Mouse (Mus musculus): Measurements from ENCODE around the gene Stat5b. TPM values are rescaled to one million over a fixed set of nuclear protein-coding genes. Genes with fewer than 3 reads are reported as not detected.

Stat5b gene
- polyA plus RNA-seq, 1 experiment, result 23.2 TPM

DNA sequence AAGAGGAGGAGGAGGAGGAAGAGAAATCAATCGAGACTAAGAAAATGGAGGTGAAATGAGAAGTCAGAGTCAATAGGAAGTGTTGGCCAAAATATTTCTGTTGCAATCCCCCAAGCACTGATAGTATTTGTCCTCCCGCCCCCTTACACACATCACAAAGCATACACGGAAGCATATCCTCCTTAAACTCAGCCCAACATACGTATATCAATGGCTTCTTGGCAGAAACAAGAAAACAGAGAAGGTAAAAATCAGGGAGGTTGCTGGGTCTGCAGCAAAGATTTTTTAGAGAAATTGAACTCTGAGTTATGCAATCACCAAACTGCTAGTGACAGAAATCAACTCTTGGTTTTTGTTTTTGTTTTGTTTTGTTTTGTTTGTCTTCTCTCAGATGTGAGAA, 2.4 kb downstream of the Stat5b start:
- WGBS, result 64% methylated on average over 4 of the region's 4 CpGs
- no peak for DNase-seq
- H3K4me3 ChIP-seq (ENCODE audit: insufficient read depth, low read depth, low read length), result no peak overlapping the region
- no peak overlapping the region for H3K27ac ChIP-seq (ENCODE audit: insufficient read depth, low read depth, low read length)
- H3K27me3 ChIP-seq (replicated peaks; ENCODE audit: control insufficient read depth, insufficient read depth, low read length), result no peaks in the 10 kb centered on the region
- TF ChIP-seq CTCF (conservative IDR thresholded peaks at IDR 0.05; ENCODE audit: insufficient read depth, insufficient read length, low read depth, low read length) (no peak), POLR2A (IDR thresholded peaks at IDR 0.05; ENCODE audit: low read depth, low read length) (no peak)
- H3K36me3 ChIP-seq (ENCODE audit: control insufficient read depth, insufficient read depth, low read length), result no peaks in the 10 kb centered on the region
- peaks cover 14% of the 10 kb centered on the region; the same call in 1 of the 2 replicates for H3K4me1 ChIP-seq (ENCODE audit: control insufficient read depth, insufficient read depth, low read length)

GRCm38 (mm10) chr11:100847572-100847971, 3.0 kb downstream of the Stat5b start:
- TF ChIP-seq POLR2A (IDR thresholded peaks at IDR 0.05; ENCODE audit: low read depth, low read length) (no peak), CTCF (conservative IDR thresholded peaks at IDR 0.05; ENCODE audit: insufficient read depth, insufficient read length, low read depth, low read length) (no peak)
- Histone ChIP-seq H3K36me3 (ENCODE audit: control insufficient read depth, insufficient read depth, low read length) (no peaks in the 10 kb centered on the region), H3K4me1 (ENCODE audit: control insufficient read depth, insufficient read depth, low read length) (peaks cover 14% of the 10 kb centered on the region; the same call in 1 of the 2 replicates), H3K27ac (ENCODE audit: insufficient read depth, low read depth, low read length) (no peak overlapping the region), H3K27me3 (replicated peaks; ENCODE audit: control insufficient read depth, insufficient read depth, low read length) (no peaks in the 10 kb centered on the region), H3K4me3 (ENCODE audit: insufficient read depth, low read depth, low read length) (no peak overlapping the region)
- no peak for DNase-seq
- 93% methylated on average over 4 of the region's 4 CpGs for WGBS

DNA sequence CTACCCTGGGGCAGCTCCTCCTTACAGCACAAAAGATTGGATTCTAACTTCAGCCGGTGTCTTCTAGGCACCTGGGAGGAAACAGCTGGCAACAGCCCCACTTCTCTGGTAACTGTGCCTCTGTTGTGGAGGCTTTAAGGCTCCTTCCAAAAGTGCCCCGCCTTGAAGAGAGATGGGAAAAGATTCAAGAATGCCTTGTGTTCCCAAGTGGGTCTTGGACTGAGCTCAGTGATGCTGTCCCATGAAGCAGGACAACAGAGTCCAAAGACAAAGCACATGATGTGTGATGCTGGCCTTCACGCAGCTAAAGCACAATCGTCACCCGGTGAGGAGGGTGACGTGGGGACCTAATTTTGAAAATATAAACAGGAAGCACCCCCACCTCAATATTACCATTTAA, 4.7 kb downstream of the Stat5b start:
- peaks cover 10% of the 10 kb centered on the region; the same call in 1 of the 2 replicates for H3K4me1 ChIP-seq (ENCODE audit: control insufficient read depth, insufficient read depth, low read length)
- TF ChIP-seq CTCF (conservative IDR thresholded peaks at IDR 0.05; ENCODE audit: insufficient read depth, insufficient read length, low read depth, low read length) (no peak), POLR2A (IDR thresholded peaks at IDR 0.05; ENCODE audit: low read depth, low read length) (no peak)
- 73% methylated on average over 6 of the region's 6 CpGs for WGBS
- H3K36me3 ChIP-seq (ENCODE audit: control insufficient read depth, insufficient read depth, low read length), result no peaks in the 10 kb centered on the region
- no peaks in the 10 kb centered on the region for H3K27me3 ChIP-seq (replicated peaks; ENCODE audit: control insufficient read depth, insufficient read depth, low read length)
- no peak for DNase-seq
- no peak overlapping the region for H3K27ac ChIP-seq (ENCODE audit: insufficient read depth, low read depth, low read length)
- H3K4me3 ChIP-seq (ENCODE audit: insufficient read depth, low read depth, low read length), result no peak overlapping the region

DNA sequence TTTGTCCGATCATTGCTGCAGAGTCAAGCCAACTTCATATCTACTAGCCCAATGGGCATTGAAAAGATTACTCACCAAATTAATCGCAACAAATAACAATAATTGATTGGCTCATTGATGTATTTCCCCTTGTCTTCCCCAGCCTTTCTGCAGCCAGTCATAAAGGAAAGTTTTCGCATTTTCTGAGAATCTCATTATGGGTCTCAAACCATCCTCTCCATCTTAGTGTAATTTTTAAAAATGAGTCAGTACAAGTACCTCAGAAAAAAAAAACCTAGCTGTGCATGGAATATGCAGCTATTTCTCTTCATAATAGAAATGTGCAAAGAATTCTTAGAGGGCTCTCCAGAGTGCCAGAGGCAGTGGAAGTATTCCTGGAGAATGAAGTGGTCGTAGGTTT, 6.4 kb downstream of the Stat5b start:
- 85% methylated on average over 4 of the region's 4 CpGs for WGBS
- TF ChIP-seq CTCF (conservative IDR thresholded peaks at IDR 0.05; ENCODE audit: insufficient read depth, insufficient read length, low read depth, low read length) (no peak), POLR2A (IDR thresholded peaks at IDR 0.05; ENCODE audit: low read depth, low read length) (no peak)
- Histone ChIP-seq H3K4me3 (ENCODE audit: insufficient read depth, low read depth, low read length) (no peak overlapping the region), H3K27ac (ENCODE audit: insufficient read depth, low read depth, low read length) (no peak overlapping the region), H3K4me1 (ENCODE audit: control insufficient read depth, insufficient read depth, low read length) (peaks cover 9% of the 10 kb centered on the region; the same call in 1 of the 2 replicates), H3K27me3 (replicated peaks; ENCODE audit: control insufficient read depth, insufficient read depth, low read length) (no peaks in the 10 kb centered on the region), H3K36me3 (ENCODE audit: control insufficient read depth, insufficient read depth, low read length) (no peaks in the 10 kb centered on the region)
- DNase-seq, result no peak

GRCm38 (mm10) chr11:100843070-100843669, 7.4 kb downstream of the Stat5b start:
- TF ChIP-seq CTCF (conservative IDR thresholded peaks at IDR 0.05; ENCODE audit: insufficient read depth, insufficient read length, low read depth, low read length) (no peak), POLR2A (IDR thresholded peaks at IDR 0.05; ENCODE audit: low read depth, low read length) (no peak)
- Histone ChIP-seq H3K36me3 (ENCODE audit: control insufficient read depth, insufficient read depth, low read length) (no peaks in the 10 kb centered on the region), H3K4me3 (ENCODE audit: insufficient read depth, low read depth, low read length) (no peak overlapping the region), H3K27ac (ENCODE audit: insufficient read depth, low read depth, low read length) (no peak overlapping the region), H3K27me3 (replicated peaks; ENCODE audit: control insufficient read depth, insufficient read depth, low read length) (no peaks in the 10 kb centered on the region), H3K4me1 (ENCODE audit: control insufficient read depth, insufficient read depth, low read length) (peaks cover 6% of the 10 kb centered on the region; the same call in 1 of the 2 replicates)
- WGBS, result 95% methylated on average over 8 of the region's 8 CpGs
- no peak for DNase-seq

- H3K36me3 ChIP-seq (ENCODE audit: control insufficient read depth, insufficient read depth, low read length), result no peaks in the 10 kb centered on the region
- peaks cover 5% of the 10 kb centered on the region; the same call in 1 of the 2 replicates for H3K4me1 ChIP-seq (ENCODE audit: control insufficient read depth, insufficient read depth, low read length)
- H3K27me3 ChIP-seq (replicated peaks; ENCODE audit: control insufficient read depth, insufficient read depth, low read length), result no peaks in the 10 kb centered on the region
- TF ChIP-seq POLR2A (IDR thresholded peaks at IDR 0.05; ENCODE audit: low read depth, low read length) (no peak), CTCF (conservative IDR thresholded peaks at IDR 0.05; ENCODE audit: insufficient read depth, insufficient read length, low read depth, low read length) (no peak)
- no peak for DNase-seq
- 75% methylated on average over 7 of the region's 7 CpGs for WGBS
- H3K27ac ChIP-seq (ENCODE audit: insufficient read depth, low read depth, low read length), result no peak overlapping the region
- no peak overlapping the region for H3K4me3 ChIP-seq (ENCODE audit: insufficient read depth, low read depth, low read length)
These were observed 8.5 kb downstream of the Stat5b start for GRCm38 (mm10) chr11:100842025-100842424.

DNA sequence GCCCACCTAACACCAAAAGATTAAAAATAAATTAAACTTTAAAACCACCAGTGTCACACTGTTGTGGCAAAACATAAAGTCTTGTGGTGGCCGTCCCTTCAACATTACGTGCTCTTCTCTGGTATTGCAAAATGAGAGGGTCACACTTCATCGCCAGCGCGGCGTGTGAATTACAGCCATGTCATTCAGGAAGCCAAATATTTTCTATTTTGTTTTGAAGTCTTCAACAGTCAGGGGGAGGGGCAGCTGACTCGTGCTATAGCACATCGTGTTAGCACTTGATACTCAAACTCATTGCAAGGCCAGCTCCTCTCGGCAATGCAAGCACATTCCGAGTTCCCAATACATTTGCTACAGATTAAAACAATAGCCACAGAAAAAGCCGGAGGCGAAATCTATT, 9.7 kb downstream of the Stat5b start:
- Histone ChIP-seq H3K27ac (ENCODE audit: insufficient read depth, low read depth, low read length) (no peak overlapping the region), H3K4me1 (ENCODE audit: control insufficient read depth, insufficient read depth, low read length) (peaks cover 3% of the 10 kb centered on the region; the same call in 1 of the 2 replicates), H3K4me3 (ENCODE audit: insufficient read depth, low read depth, low read length) (no peak overlapping the region), H3K36me3 (ENCODE audit: control insufficient read depth, insufficient read depth, low read length) (no peaks in the 10 kb centered on the region), H3K27me3 (replicated peaks; ENCODE audit: control insufficient read depth, insufficient read depth, low read length) (no peaks in the 10 kb centered on the region)
- TF ChIP-seq CTCF (conservative IDR thresholded peaks at IDR 0.05; ENCODE audit: insufficient read depth, insufficient read length, low read depth, low read length) (no peak), POLR2A (IDR thresholded peaks at IDR 0.05; ENCODE audit: low read depth, low read length) (no peak)
- 41% methylated on average over 12 of the region's 12 CpGs for WGBS
- DNase-seq, result no peak
